Mouse (Mus musculus) G1E-ER4 (cell line): Measurements from ENCODE around the gene Lbhd1. TPM values are rescaled to one million over a fixed set of nuclear protein-coding genes. Genes with fewer than 3 reads are reported as not detected.

Source experiments
- GATA1 ChIP-seq: IDR thresholded peaks from one replicate; pipeline ENCODE4 v1.8.0; 2012; ENCODE audit warnings: low read length, inconsistent platforms
- polyA plus RNA-seq: library from polyadenylated mRNA; stranded (reverse); fragments of >175 nt; gene quantifications from 2 replicates; pipeline ENCODE4 v1.2.3, GENCODE M21; 2012

The Lbhd1 gene
- polyA plus RNA-seq: 0.46 and 0.48 TPM in 2 replicates

- no peak for TF ChIP-seq GATA1
These were observed at the start of gene Lbhd1, which contains the start of gene Gm49403 for GRCm38 (mm10) chr19:8883616-8884015. TSS of gene Lbhd1 (plus strand) at chr19:8883732. TSS of gene Gm49403 (plus strand) at chr19:8883930.

DNA sequence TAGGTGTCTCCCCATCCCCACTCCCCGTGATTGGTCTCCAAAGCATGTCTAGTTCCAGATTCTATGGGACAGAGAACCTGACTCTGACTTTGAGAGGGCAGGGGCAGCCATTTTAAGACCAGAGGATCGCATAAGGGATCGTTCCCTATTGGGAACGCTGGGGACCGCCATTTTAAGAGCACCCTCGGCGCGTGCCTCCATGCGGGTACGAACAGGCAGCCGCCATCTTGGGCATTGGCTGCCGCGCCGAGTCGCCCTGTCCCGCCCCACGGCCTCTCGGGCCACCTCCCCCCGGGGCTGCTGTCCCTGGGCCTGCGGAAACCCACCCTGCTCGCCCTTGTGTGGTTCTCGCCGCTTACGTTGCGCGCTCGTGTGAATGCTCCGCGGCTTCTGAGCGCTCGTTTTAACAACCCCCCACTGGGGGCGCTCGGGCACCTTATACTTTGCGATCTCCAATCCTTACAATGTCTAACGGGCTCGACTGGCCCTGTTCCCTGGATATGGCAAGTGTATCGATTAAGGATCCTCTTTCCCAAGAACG is 46.2 kb upstream of the Lbhd1 start, which contains the start of gene Bscl2:
TSS of gene Bscl2 (plus strand) at position 217 of the 541 bp plus-strand sequence.
- no peak for TF ChIP-seq GATA1

DNA sequence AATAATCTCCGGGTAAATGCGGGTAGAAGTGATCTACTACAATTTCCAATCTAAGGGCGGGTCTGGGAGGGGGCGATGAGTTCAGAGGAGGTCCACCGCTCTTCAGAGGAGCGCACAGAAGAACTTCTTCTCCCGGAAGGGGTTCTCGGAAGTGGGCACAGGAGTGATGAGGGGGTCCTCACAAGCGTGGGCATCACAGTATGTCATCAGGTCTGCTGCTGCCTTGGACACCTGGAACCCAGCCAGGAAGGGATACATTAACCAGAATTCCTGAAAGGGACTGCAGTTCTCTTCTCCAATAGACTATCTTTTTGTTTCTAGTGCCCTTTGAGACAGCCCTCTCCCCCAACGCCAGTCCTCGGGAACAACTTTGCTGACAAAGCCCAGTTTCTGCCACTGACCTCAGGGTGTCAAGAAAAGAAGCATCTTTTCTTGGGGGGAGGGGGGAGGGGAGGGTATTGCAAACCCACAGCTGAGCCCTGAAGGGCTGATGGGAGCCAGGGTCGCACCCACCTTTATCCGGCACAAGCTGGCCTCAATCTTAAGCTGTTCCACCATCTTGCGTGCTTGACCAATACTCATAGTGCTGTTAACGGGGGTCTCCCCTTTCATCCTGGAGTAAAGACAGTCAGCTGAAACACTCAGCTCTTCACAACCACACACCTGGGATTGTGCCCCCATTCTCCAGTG is 45.3 kb upstream of the Lbhd1 start:
- TF ChIP-seq GATA1: no peak

DNA sequence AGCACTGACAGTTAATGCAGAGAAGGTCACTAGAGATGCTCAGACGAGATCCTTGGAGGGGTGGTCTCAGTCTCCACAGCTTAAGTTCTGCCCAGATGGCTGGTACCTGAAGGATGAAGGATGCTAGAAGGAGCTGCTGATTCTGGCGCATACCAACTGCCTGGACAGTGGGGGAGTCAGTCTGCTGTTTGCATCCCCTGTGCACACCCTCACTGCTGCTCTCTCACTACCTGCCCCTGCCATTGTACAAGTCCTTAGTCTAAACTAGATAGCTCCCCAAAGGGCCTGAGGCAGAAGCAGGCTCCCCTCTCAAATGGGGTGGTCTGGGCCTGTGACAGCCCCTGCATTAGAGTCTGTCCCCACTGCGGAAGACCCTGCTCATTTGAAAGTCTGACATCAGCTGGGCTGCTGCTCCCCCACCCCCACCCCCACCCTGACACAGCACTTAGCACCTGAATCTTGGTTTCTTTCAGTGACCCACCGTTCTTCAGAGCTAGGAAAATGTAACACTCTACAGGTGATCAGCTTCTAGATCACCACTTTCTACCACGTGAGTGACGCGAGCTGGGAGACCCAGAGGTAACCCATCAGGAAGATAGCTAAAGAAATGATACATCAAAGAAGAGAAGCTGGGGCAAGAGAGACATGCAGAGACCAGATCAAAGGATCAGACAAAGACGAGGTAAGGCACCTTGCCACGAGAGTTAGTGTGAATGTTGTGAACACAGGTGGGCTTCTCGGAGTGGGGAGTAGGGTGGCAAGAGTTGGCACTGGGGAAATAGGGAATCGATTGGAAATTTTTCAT is 44.2 kb upstream of the Lbhd1 start, which contains the start of gene Gng3:
TSS of gene Gng3 (minus strand) at position 92 of the 805 bp plus-strand sequence.
- no peak for TF ChIP-seq GATA1

GRCm38 (mm10) chr19:8839908-8840791 is 43.4 kb upstream of the Lbhd1 start:
- no peak for TF ChIP-seq GATA1

- no peak for TF ChIP-seq GATA1
These were observed 42.5 kb upstream of the Lbhd1 start for GRCm38 (mm10) chr19:8841012-8841411.

- no peak for TF ChIP-seq GATA1
These were observed 40.6 kb upstream of the Lbhd1 start for GRCm38 (mm10) chr19:8842961-8843360.

GRCm38 (mm10) chr19:8844371-8845129 is 39.0 kb upstream of the Lbhd1 start:
- TF ChIP-seq GATA1: no peak

DNA sequence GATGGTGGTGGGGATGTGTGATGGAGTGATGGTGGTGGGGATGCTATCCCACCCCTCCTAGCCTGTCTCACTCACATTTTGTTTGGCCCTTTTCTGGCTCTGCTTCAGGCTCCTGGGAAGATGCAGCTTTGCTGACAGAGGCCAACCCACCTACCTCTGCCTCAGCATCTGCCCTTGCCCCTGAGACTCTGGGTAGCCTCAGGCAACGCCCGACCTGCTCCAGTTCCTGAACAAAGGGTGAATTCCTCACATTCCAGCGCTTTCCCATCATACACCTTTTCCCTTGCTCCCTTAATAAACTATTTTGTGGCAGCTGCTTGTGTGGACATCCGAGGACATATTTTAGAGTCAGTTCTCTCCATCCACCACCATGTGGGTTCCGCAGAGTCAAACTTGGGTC is 35.2 kb upstream of the Lbhd1 start:
- no peak for TF ChIP-seq GATA1

- TF ChIP-seq GATA1: no peak
These were observed 33.1 kb upstream of the Lbhd1 start, which contains the start of gene Lrrn4cl for GRCm38 (mm10) chr19:8850402-8850901. TSS of gene Lrrn4cl (plus strand) at chr19:8850768.

DNA sequence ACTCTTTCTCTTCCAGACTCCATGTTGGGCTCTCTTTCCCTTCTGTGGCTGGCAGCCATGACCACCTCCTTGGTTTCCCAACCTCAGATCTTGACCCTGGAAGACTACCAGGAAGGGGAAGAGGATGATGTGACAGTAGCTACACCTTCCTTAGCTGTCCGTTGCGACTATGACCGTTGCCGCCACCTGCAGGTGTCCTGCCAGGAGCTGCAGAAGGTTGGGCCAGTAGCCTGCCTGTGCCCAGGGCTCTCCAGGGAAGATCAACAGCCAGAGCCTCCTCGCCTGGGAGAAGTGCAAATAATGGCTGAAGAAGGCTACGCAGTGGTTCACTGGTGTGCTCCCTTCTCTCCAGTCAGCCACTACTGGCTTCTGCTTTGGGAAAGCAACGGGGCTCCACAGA is 31.9 kb upstream of the Lbhd1 start:
- no peak for TF ChIP-seq GATA1

- TF ChIP-seq GATA1: no peak
These were observed 31.1 kb upstream of the Lbhd1 start for GRCm38 (mm10) chr19:8852236-8852928.

DNA sequence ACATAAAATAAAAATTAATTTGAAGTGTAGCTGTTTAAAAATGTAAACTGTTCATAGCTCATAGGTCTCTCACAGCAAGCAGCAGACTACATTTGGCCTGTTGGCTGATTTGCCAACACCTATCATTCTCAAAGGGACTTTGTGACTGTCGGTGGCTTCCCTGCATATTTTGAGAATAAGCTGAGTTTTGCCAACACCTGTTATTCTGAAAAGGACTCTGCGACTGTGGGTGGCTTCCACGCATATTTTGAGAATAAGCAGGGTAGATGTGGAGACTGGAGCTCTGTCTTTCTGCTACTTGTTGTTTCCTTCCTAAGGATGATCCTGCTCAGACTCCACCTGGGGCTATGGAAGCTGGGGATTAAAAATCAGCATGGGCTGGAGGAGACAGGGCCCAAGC is 30.4 kb upstream of the Lbhd1 start:
- TF ChIP-seq GATA1: no peak

DNA sequence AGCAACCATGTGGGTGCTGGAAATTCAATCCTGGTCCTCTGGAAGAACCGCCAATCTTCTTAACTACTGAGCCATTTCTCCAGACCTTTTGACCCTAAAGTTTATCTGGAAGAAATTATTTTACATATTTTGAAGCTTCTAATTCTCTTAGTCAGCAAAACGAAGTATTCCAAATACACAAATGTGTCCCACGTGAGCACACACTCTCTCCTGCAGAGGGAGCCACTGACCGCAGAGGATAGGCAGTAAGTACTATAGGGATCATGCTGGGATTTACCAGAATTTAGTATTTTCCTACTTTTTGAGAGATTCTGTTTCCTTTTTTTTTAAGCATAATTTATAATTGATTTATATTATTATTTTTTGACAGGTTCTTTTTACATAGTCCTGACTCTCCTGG is 25.8 kb upstream of the Lbhd1 start:
- no peak for TF ChIP-seq GATA1
